Mouse (Mus musculus) small intestine, adult 2 months (tissue): ENCODE results near the gene Thada.

Experiments used
- CTCF ChIP-seq: fragments of 200-500 bp; IDR thresholded peaks from 2 replicates; pipeline ENCODE4 v1.5.1; 2012; ENCODE audit warnings: low read depth, mild to moderate bottlenecking, control low read depth, inconsistent platforms, low read length, moderate library complexity, mixed read lengths; ENCODE audit not compliant: insufficient replicate concordance, insufficient read length; ENCODE audit errors: extremely low read depth
- POLR2A ChIP-seq: fragments of 200-500 bp; IDR thresholded peaks from 2 replicates; pipeline ENCODE4 v1.6.1; 2012; ENCODE audit warnings: low read depth, mild to moderate bottlenecking, control low read depth, inconsistent platforms, low read length, moderate library complexity

- TF ChIP-seq POLR2A (no peak), CTCF (no peak)
These were observed 272.6 kb downstream of the Thada start for GRCm38 (mm10) chr17:84193411-84193810.
